Mouse (Mus musculus) lung, embryonic 14.5 days (tissue): Measurements from ENCODE around the gene Hmcn1. TPM values are rescaled to one million over a fixed set of nuclear protein-coding genes. Genes with fewer than 3 reads are reported as not detected.

Experiments
- ATAC-seq: fragments of 200-750 bp; cut with Nextera tagmentation; 2 replicates; pipeline ENCODE4 v1.8.0; 2017; ENCODE audit warnings: mild to moderate bottlenecking, moderate TSS enrichment, moderate library complexity; ENCODE audit not compliant: insufficient read depth
- DNase-seq: peaks from one replicate; pipeline ENCODE4 v3.0.0-alpha.2; 2015
- H3K27ac ChIP-seq: fragments of 300-500 bp; sonication (generic); 2 replicates; pipeline ENCODE4 v1.5.1; 2014; ENCODE audit warnings: low read depth, mild to moderate bottlenecking, moderate library complexity
- H3K27me3 ChIP-seq: fragments of 300-500 bp; sonication (generic); 2 replicates; pipeline ENCODE4 v1.6.1; 2014; ENCODE audit warnings: low read length, control low read depth; ENCODE audit not compliant: insufficient read depth
- H3K36me3 ChIP-seq: fragments of 300-500 bp; sonication (generic); 2 replicates; pipeline ENCODE4 v1.6.1; 2014; ENCODE audit warnings: control low read depth; ENCODE audit not compliant: insufficient read depth
- H3K4me1 ChIP-seq: fragments of 300-500 bp; sonication (generic); 2 replicates; pipeline ENCODE4 v1.6.1; 2014; ENCODE audit warnings: antibody characterized with exemption, control low read depth; ENCODE audit not compliant: insufficient read depth
- H3K4me2 ChIP-seq: fragments of 300-500 bp; sonication (generic); 2 replicates; pipeline ENCODE4 v1.6.1; 2014; ENCODE audit warnings: mild to moderate bottlenecking
- H3K4me3 ChIP-seq: fragments of 300-500 bp; sonication (generic); 2 replicates; pipeline ENCODE4 v1.5.1; 2014; ENCODE audit warnings: low read depth, low read length
- H3K9ac ChIP-seq: fragments of 300-500 bp; sonication (generic); 2 replicates; pipeline ENCODE4 v1.6.1; 2014
- H3K9me3 ChIP-seq: fragments of 300-500 bp; sonication (generic); 2 replicates; pipeline ENCODE4 v1.6.1; 2016; ENCODE audit warnings: low read depth, low read length, control low read depth
- CTCF ChIP-seq: IDR thresholded peaks from 2 replicates; pipeline ENCODE4 v1.5.1; 2016; ENCODE audit warnings: antibody characterized with exemption, low read depth
- WGBS: fragments of 180-500 bp; shearing (Covaris S2); extraction: QIAGEN DNeasy Blood & Tissue Kit; methylation state at CpG from one replicate; pipeline ENCODE4 v1.1.7; 2014; 5-methylcytosine and 5-hydroxymethylcytosine counted together
- polyA plus RNA-seq: library from polyadenylated mRNA; unstranded; fragments of >200 nt; fragmentation: Nextera tagmentation; extraction: Ambion mirVana; gene quantifications from 2 replicates; pipeline ENCODE4 v1.2.1, GENCODE M21; 2014

Hmcn1 gene
- polyA plus RNA-seq, 1 experiment from 2014 or later: 17.1 TPM

GRCm38 (mm10) chr1:150681006-150681405, 312.2 kb downstream of the Hmcn1 start:
- Histone ChIP-seq H3K4me3 (no peak overlapping the region), H3K27ac (no peak overlapping the region), H3K36me3 (no peaks in the 10 kb centered on the region), H3K9ac (no peak overlapping the region), H3K9me3 (no peaks in the 10 kb centered on the region), H3K4me1 (no peaks in the 10 kb centered on the region), H3K27me3 (no peaks in the 10 kb centered on the region), H3K4me2 (no peak overlapping the region)
- 63% methylated on average over 15 of the region's 15 CpGs for WGBS
- TF ChIP-seq CTCF: no peak
- no peak; the same call in 1 of the 2 replicates for ATAC-seq
- peak; percentile 53 for DNase-seq

- Histone ChIP-seq H3K4me3 (no peak overlapping the region), H3K36me3 (no peaks in the 10 kb centered on the region), H3K9ac (no peak overlapping the region), H3K9me3 (no peaks in the 10 kb centered on the region), H3K4me2 (no peak overlapping the region), H3K27ac (no peak overlapping the region), H3K4me1 (no peaks in the 10 kb centered on the region), H3K27me3 (no peaks in the 10 kb centered on the region)
- DNase-seq (peak; percentile 13), ATAC-seq (no peak)
- no peak for TF ChIP-seq CTCF
- 75% methylated on average over 4 of the region's 4 CpGs for WGBS
These were observed 312.9 kb downstream of the Hmcn1 start for GRCm38 (mm10) chr1:150680345-150680744.

- ATAC-seq (no peak), DNase-seq (no peak)
- H3K9ac ChIP-seq: no peak overlapping the region
- no peaks in the 10 kb centered on the region for H3K4me1 ChIP-seq
- H3K27me3 ChIP-seq: no peaks in the 10 kb centered on the region
- TF ChIP-seq CTCF: no peak
- H3K9me3 ChIP-seq: no peaks in the 10 kb centered on the region
- 84% methylated on average over 1 of the region's 1 CpGs for WGBS
- H3K36me3 ChIP-seq: 0 out of 2 replicates have a peak, but pooled peaks cover 8% of the 10 kb centered on the region
- no peak overlapping the region for H3K4me3 ChIP-seq
- H3K4me2 ChIP-seq: no peak overlapping the region
- H3K27ac ChIP-seq: no peak overlapping the region
These were observed 347.9 kb downstream of the Hmcn1 start for GRCm38 (mm10) chr1:150645314-150645713.

GRCm38 (mm10) chr1:150639522-150639921, 353.7 kb downstream of the Hmcn1 start:
- no peaks in the 10 kb centered on the region for H3K9me3 ChIP-seq
- 47% methylated on average over 6 of the region's 6 CpGs for WGBS
- no peak overlapping the region for H3K4me3 ChIP-seq
- H3K36me3 ChIP-seq: 0 out of 2 replicates have a peak, but pooled peaks cover 4% of the 10 kb centered on the region
- H3K4me1 ChIP-seq: no peaks in the 10 kb centered on the region
- no peaks in the 10 kb centered on the region for H3K27me3 ChIP-seq
- no peak overlapping the region for H3K9ac ChIP-seq
- DNase-seq (peak; percentile 67), ATAC-seq (no peak)
- H3K4me2 ChIP-seq: no peak overlapping the region
- TF ChIP-seq CTCF: no peak
- H3K27ac ChIP-seq: no peak overlapping the region

GRCm38 (mm10) chr1:150632506-150632905, 360.7 kb downstream of the Hmcn1 start:
- Histone ChIP-seq H3K4me1 (no peaks in the 10 kb centered on the region), H3K27me3 (no peaks in the 10 kb centered on the region), H3K36me3 (peaks cover 5% of the 10 kb centered on the region; the same call in 1 of the 2 replicates), H3K27ac (no peak overlapping the region), H3K4me2 (no peak overlapping the region), H3K4me3 (no peak overlapping the region), H3K9ac (no peak overlapping the region), H3K9me3 (no peaks in the 10 kb centered on the region)
- 60% methylated on average over 4 of the region's 4 CpGs for WGBS
- DNase-seq (peak; percentile 11), ATAC-seq (no peak)
- peak; percentile 31; the same call in 1 of the 2 replicates for TF ChIP-seq CTCF

- Histone ChIP-seq H3K4me3 (no peak overlapping the region), H3K9me3 (no peaks in the 10 kb centered on the region), H3K4me2 (no peak overlapping the region), H3K27me3 (no peaks in the 10 kb centered on the region), H3K4me1 (no peaks in the 10 kb centered on the region), H3K27ac (no peak overlapping the region), H3K36me3 (peaks cover 5% of the 10 kb centered on the region; the same call in 1 of the 2 replicates), H3K9ac (no peak overlapping the region)
- no peak for ATAC-seq
- no peak for DNase-seq
- TF ChIP-seq CTCF: no peak
- WGBS: 86% methylated on average over 3 of the region's 3 CpGs
These were observed 361.4 kb downstream of the Hmcn1 start for GRCm38 (mm10) chr1:150631856-150632171.

- Histone ChIP-seq H3K27ac (no peak overlapping the region), H3K4me2 (no peak overlapping the region), H3K9me3 (no peaks in the 10 kb centered on the region), H3K27me3 (no peaks in the 10 kb centered on the region), H3K4me3 (no peak overlapping the region), H3K4me1 (no peaks in the 10 kb centered on the region), H3K36me3 (peaks cover 5% of the 10 kb centered on the region; the same call in 1 of the 2 replicates), H3K9ac (no peak overlapping the region)
- DNase-seq: no peak
- ATAC-seq: no peak
- no peak for TF ChIP-seq CTCF
- WGBS: 85% methylated on average over 17 of the region's 17 CpGs
These were observed 362.0 kb downstream of the Hmcn1 start for GRCm38 (mm10) chr1:150631035-150631855.
